Mouse (Mus musculus) ES-E14 (cell line): ENCODE measurements around the gene Fam3b.

Experiments used
- MAFK ChIP-seq: IDR thresholded peaks from 2 replicates; pipeline ENCODE4 v1.6.1; 2014; ENCODE audit warnings: mild to moderate bottlenecking, low read depth, low read length, inconsistent platforms; ENCODE audit not compliant: insufficient read depth
- ZC3H11A ChIP-seq: IDR thresholded peaks from 2 replicates; pipeline ENCODE4 v1.6.1; 2012; ENCODE audit warnings: low read depth, mild to moderate bottlenecking, inconsistent platforms, low read length, borderline replicate concordance

DNA sequence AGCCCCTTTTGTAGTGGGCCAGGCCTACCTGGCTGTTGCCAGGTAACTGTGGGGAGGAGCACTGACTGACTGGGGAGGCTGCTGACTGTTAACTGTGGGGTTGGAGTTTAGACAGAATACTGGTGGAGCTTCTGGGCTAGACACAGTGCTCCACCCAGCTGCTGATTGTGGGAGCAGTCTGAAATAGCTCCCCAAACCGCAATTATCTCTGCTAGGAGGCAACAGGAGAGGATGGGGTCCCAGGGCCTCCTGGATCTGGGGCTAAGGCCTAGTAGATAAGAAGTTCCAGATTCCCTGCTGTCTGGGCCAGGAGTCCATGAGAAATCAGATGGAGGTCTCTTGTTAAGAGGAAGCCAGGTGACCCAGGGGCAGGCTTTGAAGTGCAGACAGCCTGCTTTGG, 22.2 kb upstream of the Fam3b start:
- TF ChIP-seq ZC3H11A (no peak), MAFK (no peak)
